Mouse (Mus musculus) left cerebral cortex, postnatal 14 days (tissue): Measurements from ENCODE around the gene Areg. TPM values are rescaled to one million over a fixed set of nuclear protein-coding genes. Genes with fewer than 3 reads are reported as not detected.

Experiments used
- DNase-seq, 2 experiments: peaks; one replicate each; pipeline ENCODE4 v3.0.0; 2021 to 2022; ENCODE audit warnings: low spot score in 2 of 2, mixed read lengths in 1 of 2
- intact Hi-C: fragments of 180-260 bp; cut with DNase I; formaldehyde crosslinking; loops from one replicate; pipeline ENCODE4 v1.15.1; 2025
- total RNA-seq, 2 experiments: library from RNA; stranded (reverse); gene quantifications; 2 replicates each; pipeline ENCODE4 v1.2.3; 2021

The Areg gene
- total RNA-seq, 2 experiments from 2014 or later = not detected

DNA sequence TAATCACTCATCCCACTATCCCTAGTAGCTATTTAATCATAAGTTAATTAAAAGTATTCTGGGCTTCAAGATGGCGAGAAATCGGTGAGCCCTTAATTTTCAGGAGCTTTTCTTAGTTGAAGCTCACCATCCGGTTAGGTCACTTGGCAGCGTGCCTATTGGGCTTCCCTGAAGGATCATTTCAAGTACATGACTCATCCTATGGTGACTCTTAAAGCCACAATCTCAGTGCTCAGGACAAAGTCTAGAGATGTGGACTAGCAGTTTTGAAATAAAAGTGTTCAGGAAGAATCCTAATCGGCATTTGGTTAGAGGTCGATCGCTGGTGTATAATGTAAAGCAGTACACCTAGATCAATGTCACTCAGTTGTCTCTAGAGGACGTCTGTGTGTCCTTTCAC, 17.3 kb downstream of the Areg start:
- DNase-seq = no peak

GRCm38 (mm10) chr5:91157169-91157568, 17.8 kb downstream of the Areg start:
- DNase-seq = no peak

More for the DNA sequence above, 17.3 kb downstream of the Areg start:
- intact Hi-C loops = no loop called here

GRCm38 (mm10) chr5:91162787-91163186, 23.4 kb downstream of the Areg start:
- DNase-seq = no peak
- intact Hi-C loops = no loop called here

More at GRCm38 (mm10) chr5:91157169-91157568, 17.8 kb downstream of the Areg start:
- intact Hi-C loops = no loop called here

- DNase-seq = no peak
- intact Hi-C loops = no loop called here
Observed at GRCm38 (mm10) chr5:91166601-91167000, 27.2 kb downstream of the Areg start.

GRCm38 (mm10) chr5:91176397-91176796, 37.0 kb downstream of the Areg start:
- intact Hi-C loops = no loop called here
- no peak for DNase-seq

DNA sequence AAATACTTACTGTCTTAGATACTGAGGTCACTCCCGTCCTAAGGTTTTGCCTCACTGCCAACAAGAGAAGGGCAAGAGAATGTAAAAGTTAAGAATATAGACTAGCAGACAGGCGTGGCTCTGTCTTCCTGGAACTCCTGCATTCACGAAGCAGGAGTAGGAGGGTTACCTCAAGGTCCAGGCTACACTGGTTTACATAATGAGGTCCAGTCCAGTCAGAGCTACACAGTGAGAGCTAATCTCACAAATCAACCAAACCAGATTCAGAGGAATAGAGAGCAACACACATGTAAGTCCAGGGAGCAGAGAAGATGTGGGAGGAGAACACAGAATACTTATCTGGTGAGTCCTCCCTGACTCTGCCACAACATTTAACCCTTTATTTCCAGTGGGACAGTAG, 55.2 kb downstream of the Areg start:
- intact Hi-C loops = loop anchor here (10.0 kb wide), 1 partner anchor 220 kb away; no protein-coding TSS in a partner anchor
- DNase-seq = no peak

Other genes starting within 250 kb of the Areg start
- under 1 TPM in 1 of 2 experiments, not detected in 1; 0.49 TPM for gene Cxcl1, start 248.4 kb upstream of the Areg start, total RNA-seq
- gene Cxcl2, start 235.7 kb upstream of the Areg start, total RNA-seq = not detected
- 10 to 100 TPM; 10.7 to 15.7 TPM for gene Mthfd2l, start 208.5 kb upstream of the Areg start, total RNA-seq
- not detected for gene Epgn, start 112.1 kb upstream of the Areg start, total RNA-seq
- not detected for gene Ereg, start 65.0 kb upstream of the Areg start, total RNA-seq